Mouse (Mus musculus) kidney, adult 2 months (tissue): Measurements from ENCODE around the gene Bcl7c.

Source experiments
- CTCF ChIP-seq: fragments of 200-500 bp; conservative IDR thresholded peaks from 2 replicates; pipeline ENCODE4 v1.5.1; 2011; ENCODE audit warnings: low read depth, mild to moderate bottlenecking, control low read depth, low read length, moderate library complexity, mixed read lengths; ENCODE audit not compliant: insufficient read depth, insufficient read length
- POLR2A ChIP-seq: fragments of 200-500 bp; IDR thresholded peaks from one replicate; pipeline ENCODE4 v1.6.1; 2011; ENCODE audit warnings: low read depth, low read length, control low read depth

- TF ChIP-seq POLR2A (no peak), CTCF (no peak)
Measured at GRCm38 (mm10) chr7:127626039-127626438, 82.7 kb downstream of the Bcl7c start.
